In genomic region chr1:33907421-33908190, GRCm38 (mm10) we compare ENCODE assay signal across 8 mouse cellular contexts. TPM values are rescaled to one million over a fixed set of nuclear protein-coding genes. Genes with fewer than 3 reads are reported as not detected.
DNase-seq lines count a peak whose midpoint lies in the region; ATAC-seq lines count a peak whose summit lies in the region.

Bend6 (minus strand) TSS chr1:33907816.

- peak; percentile 90 for DNase-seq in cerebellum, adult 9-11 months
- DNase-seq in heart, postnatal 4 days, result peak; percentile 81
- DNase-seq in layer of hippocampus, postnatal 36 days, result peak; percentile 79
- DNase-seq in lung, postnatal 10 days, result peak; percentile 52
- DNase-seq in retina, postnatal 7 days (ENCODE audit: low read depth, low spot score), result peak; percentile 53

- ATAC-seq in activated CD4-positive, CD25-positive, alpha-beta regulatory T cell, adult 4 months, result peak; percentile 54
- peak; percentile 72 for ATAC-seq in frontal cortex, adult (ENCODE audit: low TSS enrichment)
- no peak for ATAC-seq in monocyte, adult 5-6 weeks (replicated peaks; ENCODE audit: insufficient number of reproducible peaks, low FRiP score, low TSS enrichment, poor library complexity, severe bottlenecking)

RNA-seq across cellular contexts. Expression of gene Bend6, which starts in this region (rescaled TPM):
- 1 to 10 TPM; 2.2 to 6.0 TPM for polyA plus RNA-seq in activated CD4-positive, CD25-positive, alpha-beta regulatory T cell, adult 4 months (2017; shearing (Covaris generic))
- total RNA-seq in heart, postnatal 4 days (2021), result 1 to 10 TPM; 4.5 to 6.8 TPM
- 10 to 100 TPM; 69.8 to 71.8 TPM for total RNA-seq in layer of hippocampus, postnatal 36 days (2021)
- 0.97 to 3.2 TPM in 2 of 3 replicates, not detected in the other for total RNA-seq in monocyte, adult 5-6 weeks (2017)

Comparison
In these comparisons a context has a peak if more than half of its experiments do, and no peak if none do; other contexts are left out.
1. RNA of gene Bend6 (total RNA-seq): 69.8 to 71.8 TPM in layer of hippocampus, postnatal 36 days; 4.5 to 6.8 TPM in heart, postnatal 4 days and 0.97 to 3.2 TPM in monocyte, adult 5-6 weeks; every median in the first group is over 4 times any median in the second.
2. Peak in every context shown above with its lines, with median percentiles within 50 percentile points of each other: DNase-seq.